Mouse (Mus musculus) heart, adult 2 months (tissue): ENCODE data around the gene Mertk.

ENCODE experiments used
- CTCF ChIP-seq: fragments of 200-600 bp; IDR thresholded peaks from 2 replicates; pipeline ENCODE4 v1.8.1; 2022; ENCODE audit warnings: antibody characterized with exemption, mild to moderate bottlenecking, moderate library complexity
- POLR2A ChIP-seq: fragments of 200-500 bp; IDR thresholded peaks from 2 replicates; pipeline ENCODE4 v1.6.1; 2011; ENCODE audit warnings: mild to moderate bottlenecking, low read depth, low read length, control low read depth; ENCODE audit not compliant: insufficient read depth

DNA sequence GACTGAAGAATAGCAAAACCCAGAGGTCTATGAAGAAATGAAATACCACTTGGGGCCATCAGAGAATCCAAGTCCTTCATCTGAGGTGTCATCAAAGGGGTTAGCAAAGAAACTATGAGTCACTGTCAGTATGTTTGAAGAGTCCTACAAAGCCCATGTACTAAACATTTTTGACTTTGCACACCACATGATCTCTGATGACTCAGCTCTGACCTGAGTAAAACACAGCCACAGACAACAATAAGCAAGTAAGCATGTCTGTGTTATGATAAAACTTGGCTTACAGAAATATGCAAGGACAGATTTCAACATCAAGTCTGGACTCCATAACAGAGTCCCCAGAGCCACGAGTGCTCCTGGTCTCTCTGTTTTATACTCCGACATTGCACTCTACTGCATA lies 134.3 kb downstream of the Mertk start:
- TF ChIP-seq CTCF: no peak
- TF ChIP-seq POLR2A: no peak
